Mouse (Mus musculus): ENCODE results near the gene Olfr106-ps. TPM values are rescaled to one million over a fixed set of nuclear protein-coding genes. Genes with fewer than 3 reads are reported as not detected.

Olfr106-ps gene
- total RNA-seq (2021) = not detected

DNA sequence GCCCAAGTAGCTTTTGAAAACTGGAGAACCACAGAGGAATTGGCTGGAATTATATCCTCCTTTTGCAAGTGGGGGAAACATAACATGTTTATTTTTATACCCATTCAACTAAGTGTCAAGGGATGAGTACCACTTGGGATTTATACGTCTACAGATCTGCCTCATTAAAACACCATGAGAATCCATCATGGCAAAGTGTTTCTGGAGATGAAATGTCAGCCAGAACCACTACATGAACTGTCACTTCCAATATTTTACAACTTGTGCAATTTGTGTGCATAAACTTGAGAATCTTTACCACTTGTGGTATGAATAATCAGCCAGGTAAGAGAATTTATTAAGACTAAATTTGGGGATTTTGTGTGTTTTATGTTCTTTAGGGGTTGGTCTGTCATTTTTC lies at the start of gene Olfr106-ps:
TSS of gene Olfr106-ps (plus strand) at position 301 of the 400 bp plus-strand sequence.
- intact Hi-C loops (cut with DNase I) = no loop called here
- no peak for DNase-seq (ENCODE audit: low spot score)

DNA sequence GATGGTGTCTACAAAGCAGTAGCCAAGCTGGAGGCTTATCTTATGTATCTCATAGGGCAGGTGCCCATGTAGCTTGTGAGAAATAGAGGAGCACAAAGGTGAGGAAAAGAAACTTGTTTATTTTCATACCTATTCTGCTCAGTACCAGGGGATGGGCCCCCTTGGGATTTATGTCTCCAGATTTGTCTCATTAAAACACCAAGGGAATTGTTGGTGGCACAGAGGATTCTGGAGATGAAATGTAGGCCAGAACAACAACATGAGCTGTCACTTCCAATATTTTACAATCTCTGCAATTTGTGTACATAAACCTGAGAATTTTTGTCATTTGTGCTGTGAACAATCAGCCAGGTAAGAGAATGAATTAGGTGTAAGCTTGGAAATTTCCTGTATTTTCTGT lies 30.9 kb upstream of the Olfr106-ps start, which contains the start of gene Olfr104-ps:
TSS of gene Olfr104-ps (plus strand) at position 301 of the 400 bp plus-strand sequence.
- intact Hi-C loops (cut with DNase I) = no loop called here
- no peak for DNase-seq (ENCODE audit: low spot score)

DNA sequence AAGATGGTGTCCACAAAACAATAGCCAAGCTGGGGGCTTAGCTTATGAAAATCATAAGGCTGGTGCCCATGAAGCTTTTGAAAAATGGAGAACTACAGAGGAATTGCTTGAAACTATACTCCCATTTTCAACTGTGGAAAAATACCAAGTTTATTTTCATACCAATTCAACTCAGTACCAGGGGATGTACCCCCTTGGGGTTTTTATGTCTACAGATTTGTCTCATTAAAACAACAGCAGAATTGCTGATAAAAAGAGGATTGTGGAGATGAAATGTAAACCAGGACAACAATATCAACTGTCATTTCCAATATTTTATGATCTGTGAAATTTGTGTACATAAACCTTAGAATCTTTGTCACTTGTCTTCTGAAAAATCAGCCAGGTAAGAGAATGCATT lies 11.5 kb upstream of the Olfr106-ps start, which contains the start of gene Olfr105-ps:
TSS of gene Olfr105-ps (plus strand) at position 301 of the 400 bp plus-strand sequence.
- no peak for DNase-seq (ENCODE audit: low spot score)
- intact Hi-C loops (cut with DNase I) = no loop called here

DNA sequence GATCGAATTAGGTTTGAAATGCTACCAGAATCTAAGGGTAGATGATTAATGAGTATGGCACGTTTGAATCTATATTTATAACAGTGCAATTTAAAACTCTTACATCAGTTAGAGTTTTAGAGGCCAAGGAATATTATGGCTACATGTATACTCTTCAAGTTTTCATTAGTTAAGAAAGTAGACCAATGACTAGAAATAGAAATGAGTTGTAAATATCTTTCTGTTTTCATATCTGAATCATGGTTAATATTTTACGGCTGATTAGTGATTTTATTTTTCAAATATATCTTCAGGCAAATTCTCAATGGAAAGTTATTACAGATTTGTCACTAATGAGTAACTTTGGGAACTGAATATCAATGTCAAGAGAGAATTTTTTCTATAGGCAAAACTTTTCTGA lies 8.7 kb downstream of the Olfr106-ps start, which contains the start of gene Olfr107:
TSS of gene Olfr107 (plus strand) at position 301 of the 400 bp plus-strand sequence.
- no peak for DNase-seq (ENCODE audit: low spot score)
- intact Hi-C loops (cut with DNase I) = no loop called here

DNA sequence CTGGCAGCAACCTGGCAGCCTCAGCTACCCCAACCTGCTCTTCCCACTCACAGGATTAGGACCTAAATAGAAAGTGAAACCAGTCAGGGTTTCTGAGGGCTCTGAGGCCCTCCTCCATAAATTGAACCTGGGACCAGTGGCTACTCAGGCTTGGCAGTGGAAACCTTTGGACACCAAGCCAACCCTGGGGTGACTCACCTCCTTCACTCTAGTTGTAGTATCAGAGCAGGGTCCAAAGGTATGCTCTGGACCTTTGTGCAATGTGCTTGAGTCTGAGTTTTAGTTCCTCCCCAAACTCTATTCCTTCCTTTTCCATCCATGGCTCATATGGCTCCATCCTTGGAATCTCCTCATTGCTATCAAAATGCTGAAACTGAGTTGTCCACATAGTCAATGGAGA lies 23.2 kb downstream of the Olfr106-ps start:
- intact Hi-C loops (cut with DNase I) = no loop called here
- no peak for DNase-seq (ENCODE audit: low spot score)

DNA sequence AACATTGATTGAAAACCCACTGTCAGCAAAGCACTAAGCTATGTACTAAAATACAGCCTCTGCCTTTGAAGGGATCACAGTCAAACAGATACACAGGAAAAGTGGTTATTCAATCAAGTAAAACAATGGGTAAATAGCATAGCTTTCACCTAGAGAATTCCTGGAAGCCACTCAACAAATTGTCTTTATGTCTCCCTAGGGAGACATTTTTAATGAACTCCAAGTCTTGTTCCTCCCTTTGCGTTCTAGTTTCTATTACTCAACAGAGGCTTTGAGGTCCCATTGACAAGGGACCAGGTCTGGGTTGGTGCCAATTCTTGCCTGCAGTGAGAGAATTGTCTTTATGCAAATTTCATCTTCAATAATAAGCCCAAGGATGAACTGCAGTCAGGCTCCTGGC lies 55.0 kb downstream of the Olfr106-ps start, which contains the start of gene Olfr108:
TSS of gene Olfr108 (plus strand) at position 301 of the 400 bp plus-strand sequence.
- no peak for DNase-seq (ENCODE audit: low spot score)
- intact Hi-C loops (cut with DNase I) = no loop called here

Other genes with a start within 250 kb of the Olfr106-ps start
- gene Olfr93, start 228.9 kb upstream of the Olfr106-ps start, total RNA-seq (2021) = not detected
- gene Ubd, start 196.5 kb upstream of the Olfr106-ps start, total RNA-seq (2021) = not detected
- gene Olfr94, start 189.4 kb upstream of the Olfr106-ps start, total RNA-seq (2021) = not detected
- not detected for gene Olfr95, start 177.3 kb upstream of the Olfr106-ps start, total RNA-seq (2021)
- gene Olfr96, start 170.2 kb upstream of the Olfr106-ps start, total RNA-seq (2021) = not detected
- not detected for gene Olfr97, start 153.1 kb upstream of the Olfr106-ps start, total RNA-seq (2021)
- gene Olfr98, start 126.6 kb upstream of the Olfr106-ps start, total RNA-seq (2021) = not detected
- 1 to 10 TPM; 3.0 to 3.2 TPM for gene H2-M3, start 120.2 kb upstream of the Olfr106-ps start, total RNA-seq (2021)
- not detected for gene Olfr99, start 106.9 kb upstream of the Olfr106-ps start, total RNA-seq (2021)
- not detected for gene Olfr101, start 86.1 kb upstream of the Olfr106-ps start, total RNA-seq (2021)
- gene Olfr102, start 73.3 kb upstream of the Olfr106-ps start, total RNA-seq (2021) = not detected
- gene Olfr103, start 50.7 kb upstream of the Olfr106-ps start, total RNA-seq (2021) = not detected
- gene Olfr104-ps, start 30.8 kb upstream of the Olfr106-ps start, total RNA-seq (2021) = not detected
- gene Olfr105-ps, start 11.4 kb upstream of the Olfr106-ps start, total RNA-seq (2021) = not detected
- not detected for gene Olfr107, start 8.8 kb downstream of the Olfr106-ps start, total RNA-seq (2021)
- not detected for gene Olfr108, start 55.1 kb downstream of the Olfr106-ps start, total RNA-seq (2021)
- gene Olfr109, start 68.5 kb downstream of the Olfr106-ps start, total RNA-seq (2021) = not detected
- gene H2-M2, start 93.2 kb downstream of the Olfr106-ps start, total RNA-seq (2021) = not detected
- gene Olfr110, start 102.1 kb downstream of the Olfr106-ps start, total RNA-seq (2021) = not detected
- not detected for gene Olfr111, start 117.6 kb downstream of the Olfr106-ps start, total RNA-seq (2021)
- not detected for gene Olfr112, start 179.1 kb downstream of the Olfr106-ps start, total RNA-seq (2021)
- not detected for gene Olfr113, start 187.3 kb downstream of the Olfr106-ps start, total RNA-seq (2021)
- not detected for gene Olfr114, start 202.3 kb downstream of the Olfr106-ps start, total RNA-seq (2021)
- not detected for gene Olfr115, start 236.7 kb downstream of the Olfr106-ps start, total RNA-seq (2021)
- gene Olfr116, start 236.8 kb downstream of the Olfr106-ps start, total RNA-seq (2021) = not detected

Measured in heart, postnatal 25 days (tissue).